Mouse (Mus musculus): Measurements from ENCODE around the gene Pex11g. TPM values are rescaled to one million over a fixed set of nuclear protein-coding genes. Genes with fewer than 3 reads are reported as not detected.
A peak's percentile ranks its signal among the peaks of the same experiment; 100 is the strongest.

The Pex11g gene
- polyA plus RNA-seq, 1 experiment from 2014 or later, result 11.6 TPM

DNA sequence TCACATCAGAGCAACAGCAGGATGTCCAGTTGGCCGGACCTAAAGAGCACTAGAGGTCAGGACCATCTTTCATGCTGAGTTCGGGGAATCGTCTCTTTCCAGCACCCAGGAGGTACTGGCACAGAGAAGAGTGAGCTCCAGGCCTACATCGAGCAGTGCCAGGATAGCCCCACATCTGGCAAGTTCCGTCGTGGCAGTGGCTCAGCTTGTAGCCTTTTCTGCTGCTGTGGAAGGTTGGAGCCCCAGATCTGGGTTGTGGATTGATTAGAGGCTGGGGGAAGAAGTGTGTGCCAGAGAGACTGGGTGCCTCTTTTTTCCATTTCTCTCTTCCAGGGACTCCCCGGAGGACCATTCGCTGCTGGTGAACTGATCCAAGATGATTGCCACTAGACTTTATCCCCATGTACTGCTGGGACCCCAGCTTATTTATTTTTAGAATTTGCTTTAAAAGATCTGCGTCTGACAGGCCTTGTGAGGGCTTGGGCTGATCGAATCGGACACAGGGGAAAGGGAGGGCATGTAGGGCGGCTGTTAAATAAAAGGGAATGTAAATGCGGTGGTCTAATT, 47.3 kb upstream of the Pex11g start:
- Histone ChIP-seq H3K9me3 (ENCODE audit: control insufficient read depth, low read length) (no peaks in the 10 kb centered on the region), H3K9ac (ENCODE audit: low read length) (peak overlapping the region; percentile 43; the same call in 1 of the 2 replicates), H3K36me3 (ENCODE audit: control insufficient read depth, insufficient read depth, low read length) (peaks cover 8% of the 10 kb centered on the region; the same call in 1 of the 2 replicates), H3K27me3 (ENCODE audit: control insufficient read depth, insufficient read depth, low read length) (no peaks in the 10 kb centered on the region), H3K4me3 (ENCODE audit: low read depth, low read length) (peak overlapping the region; percentile 59; the same call in 1 of the 2 replicates), H3K4me1 (replicated peaks; ENCODE audit: control insufficient read depth, insufficient read depth) (0 out of 2 replicates have a peak, but pooled peaks cover 3% of the 10 kb centered on the region), H3K27ac (replicated peaks) (no peak overlapping the region), H3K4me2 (replicated peaks; ENCODE audit: low read depth) (peak overlapping the region; percentile 96)
- no peak for ATAC-seq (ENCODE audit: low FRiP score, low TSS enrichment)
- no peak for TF ChIP-seq EP300 (optimal IDR thresholded peaks at IDR 0.05)
- TF ChIP-seq CTCF (IDR thresholded peaks at IDR 0.05; ENCODE audit: low read depth), result no peak
- DNase-seq (ENCODE audit: low spot score), result no peak
- 34% methylated on average over 13 of the region's 13 CpGs for WGBS

DNA sequence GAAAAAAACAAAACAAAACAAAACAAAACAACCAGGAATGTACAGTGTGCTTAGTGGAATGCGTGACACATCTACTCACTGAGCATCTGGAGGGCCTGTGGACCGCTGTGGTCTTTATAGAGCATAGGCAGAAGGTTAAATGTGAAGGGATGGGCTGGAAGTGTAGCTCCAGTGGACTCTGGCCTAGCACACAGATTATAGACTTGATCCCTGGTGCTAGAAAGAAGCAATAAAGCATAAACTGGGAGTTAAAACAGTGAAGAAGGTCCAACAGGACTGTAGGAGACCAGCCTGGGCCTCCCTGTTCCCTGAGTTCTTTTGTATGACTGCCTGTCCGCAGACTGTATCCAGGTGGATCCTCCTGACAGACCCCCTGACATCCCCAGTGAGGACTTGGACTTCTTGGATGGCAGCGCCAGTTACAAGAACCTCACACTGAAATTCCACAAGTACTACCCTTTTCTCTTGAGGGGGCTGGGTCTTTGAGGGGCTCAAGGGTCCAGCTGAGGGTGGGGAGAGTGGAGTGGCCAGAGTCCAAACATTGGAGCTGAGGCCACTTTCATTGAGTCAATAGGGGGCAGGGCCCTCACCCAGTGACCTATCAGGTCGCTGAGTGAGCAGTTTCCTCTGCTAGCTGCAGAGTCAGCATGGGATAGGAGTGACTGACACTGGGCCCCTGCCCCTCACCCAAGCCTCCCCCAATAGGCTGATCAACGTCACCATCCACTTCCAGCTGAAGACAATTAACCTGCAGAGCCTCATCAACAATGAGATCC, 40.7 kb upstream of the Pex11g start:
- H3K9me3 ChIP-seq (ENCODE audit: control insufficient read depth, low read length), result no peaks in the 10 kb centered on the region
- no peaks in the 10 kb centered on the region for H3K27me3 ChIP-seq (ENCODE audit: control insufficient read depth, insufficient read depth, low read length)
- ATAC-seq (ENCODE audit: low FRiP score, low TSS enrichment), result no peak
- 88% methylated on average over 6 of the region's 6 CpGs for WGBS
- H3K27ac ChIP-seq (replicated peaks), result no peak overlapping the region
- TF ChIP-seq EP300 (optimal IDR thresholded peaks at IDR 0.05) (no peak), CTCF (IDR thresholded peaks at IDR 0.05; ENCODE audit: low read depth) (no peak)
- no peak overlapping the region for H3K4me2 ChIP-seq (replicated peaks; ENCODE audit: low read depth)
- no peak overlapping the region for H3K4me3 ChIP-seq (ENCODE audit: low read depth, low read length)
- no peak for DNase-seq (ENCODE audit: low spot score)
- peaks cover 12% of the 10 kb centered on the region; the same call in 1 of the 2 replicates for H3K36me3 ChIP-seq (ENCODE audit: control insufficient read depth, insufficient read depth, low read length)
- no peaks in the 10 kb centered on the region for H3K4me1 ChIP-seq (replicated peaks; ENCODE audit: control insufficient read depth, insufficient read depth)
- H3K9ac ChIP-seq (ENCODE audit: low read length), result no peak overlapping the region

DNA sequence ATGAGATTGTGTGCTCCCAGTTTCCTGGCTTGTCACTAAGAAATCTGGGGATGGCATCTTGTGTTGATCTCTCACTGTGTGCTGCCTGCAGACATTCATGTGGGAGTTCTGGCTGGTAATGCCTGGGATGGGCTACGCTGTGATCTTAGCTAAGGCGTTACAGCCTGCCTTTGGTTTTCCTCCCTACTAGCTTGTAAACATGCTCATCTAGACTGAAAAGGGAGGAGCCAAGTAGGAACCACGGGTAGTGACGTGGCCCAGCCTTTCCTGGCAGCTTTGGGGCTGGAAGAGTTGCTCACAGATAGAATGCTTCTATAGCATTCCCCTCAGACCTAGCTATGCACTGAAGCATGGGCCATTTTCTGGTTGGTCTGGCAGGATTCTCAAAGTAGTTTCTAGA, 34.7 kb upstream of the Pex11g start:
- WGBS, result 52% methylated on average over 4 of the region's 4 CpGs
- H3K4me1 ChIP-seq (replicated peaks; ENCODE audit: control insufficient read depth, insufficient read depth), result 0 out of 2 replicates have a peak, but pooled peaks cover 6% of the 10 kb centered on the region
- DNase-seq (ENCODE audit: low spot score) (no peak), ATAC-seq (ENCODE audit: low FRiP score, low TSS enrichment) (no peak)
- no peak overlapping the region for H3K4me3 ChIP-seq (ENCODE audit: low read depth, low read length)
- H3K9ac ChIP-seq (ENCODE audit: low read length), result no peak overlapping the region
- TF ChIP-seq CTCF (IDR thresholded peaks at IDR 0.05; ENCODE audit: low read depth) (no peak), EP300 (optimal IDR thresholded peaks at IDR 0.05) (no peak)
- H3K4me2 ChIP-seq (replicated peaks; ENCODE audit: low read depth), result no peak overlapping the region
- H3K9me3 ChIP-seq (ENCODE audit: control insufficient read depth, low read length), result no peaks in the 10 kb centered on the region
- no peak overlapping the region for H3K27ac ChIP-seq (replicated peaks)
- peaks cover 4% of the 10 kb centered on the region; the same call in 1 of the 2 replicates for H3K36me3 ChIP-seq (ENCODE audit: control insufficient read depth, insufficient read depth, low read length)
- no peaks in the 10 kb centered on the region for H3K27me3 ChIP-seq (ENCODE audit: control insufficient read depth, insufficient read depth, low read length)

DNA sequence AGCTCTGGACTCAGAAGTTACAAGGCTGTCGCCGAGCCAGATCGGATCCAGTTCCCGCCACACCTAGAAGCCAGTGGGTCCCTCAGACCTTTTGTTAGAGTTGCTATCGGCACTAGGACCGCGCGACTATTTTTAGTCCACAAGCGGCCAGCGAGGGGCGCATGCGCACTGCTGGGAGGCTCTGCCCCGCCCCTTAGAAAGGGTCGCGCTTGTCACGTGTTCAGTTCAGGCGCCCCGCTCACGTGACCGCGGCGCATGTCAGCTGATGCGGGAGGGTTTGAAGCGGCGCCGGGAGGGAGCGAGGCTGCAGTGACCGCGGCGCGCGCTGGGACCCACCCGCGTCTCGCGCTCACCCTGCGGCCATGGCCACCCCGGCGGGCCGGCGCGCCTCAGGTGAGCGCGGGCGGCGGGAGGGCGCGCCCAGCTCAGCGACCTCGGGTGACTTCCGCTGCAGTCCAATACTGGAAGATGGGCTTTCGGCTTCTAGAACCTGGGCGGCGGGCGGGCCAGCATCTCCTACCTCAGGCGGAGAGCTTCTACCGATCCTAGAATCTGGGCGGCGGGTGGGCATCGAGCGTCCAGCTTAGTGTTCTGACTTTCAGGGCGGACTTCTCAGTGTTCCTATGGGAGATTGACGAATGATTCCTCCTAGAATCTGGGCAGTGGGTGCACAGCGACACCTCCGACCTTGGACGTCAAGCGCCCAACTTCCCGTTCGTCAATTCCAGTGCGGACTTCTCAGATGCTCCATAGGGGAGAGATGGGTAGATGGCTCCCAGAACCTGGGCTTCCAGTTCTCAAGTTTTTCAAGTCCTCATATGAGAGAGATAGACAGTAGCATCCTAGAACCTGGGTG, 33.0 kb upstream of the Pex11g start, which contains the start of gene Mcoln1:
Gene Mcoln1 (plus strand): TSS at position 223 of the 856 bp plus-strand sequence.
- ATAC-seq (ENCODE audit: low FRiP score, low TSS enrichment), result peak; percentile 91
- peak; percentile 30; the same call in 1 of the 2 replicates for TF ChIP-seq CTCF (IDR thresholded peaks at IDR 0.05; ENCODE audit: low read depth)
- TF ChIP-seq EP300 (optimal IDR thresholded peaks at IDR 0.05), result no peak
- under 1% methylated on average over 56 of the region's 70 CpGs for WGBS

DNA sequence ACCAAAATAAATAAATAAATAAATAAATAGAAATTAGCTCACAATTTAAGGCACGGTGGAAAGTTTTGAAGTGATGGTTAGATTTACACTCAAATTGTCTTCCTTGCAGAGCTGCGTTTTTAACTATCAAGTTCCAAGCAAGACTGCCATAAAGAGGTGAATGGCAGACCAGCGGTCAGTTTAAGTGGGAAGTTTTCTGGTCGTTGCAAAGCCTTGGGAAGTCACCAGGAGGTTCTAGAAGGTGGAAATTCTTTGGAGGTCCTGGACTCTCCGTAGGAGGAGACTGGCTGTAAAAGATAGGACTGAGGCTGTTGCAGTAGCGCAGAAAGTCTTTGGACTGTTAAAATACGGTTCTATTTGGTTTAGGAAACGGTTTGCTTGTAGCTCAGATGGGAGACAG, 32.3 kb upstream of the Pex11g start:
- Histone ChIP-seq H3K4me3 (ENCODE audit: low read depth, low read length) (peak overlapping the region; percentile 83), H3K4me1 (replicated peaks; ENCODE audit: control insufficient read depth, insufficient read depth) (0 out of 2 replicates have a peak, but pooled peaks cover 6% of the 10 kb centered on the region), H3K36me3 (ENCODE audit: control insufficient read depth, insufficient read depth, low read length) (peaks cover 15% of the 10 kb centered on the region), H3K9ac (ENCODE audit: low read length) (peak overlapping the region; percentile 82), H3K4me2 (replicated peaks; ENCODE audit: low read depth) (peak overlapping the region; percentile 87), H3K27me3 (ENCODE audit: control insufficient read depth, insufficient read depth, low read length) (no peaks in the 10 kb centered on the region), H3K27ac (replicated peaks) (peak overlapping the region; percentile 82), H3K9me3 (ENCODE audit: control insufficient read depth, low read length) (no peaks in the 10 kb centered on the region)
- no peak for TF ChIP-seq CTCF (IDR thresholded peaks at IDR 0.05; ENCODE audit: low read depth)
- no peak for TF ChIP-seq EP300 (optimal IDR thresholded peaks at IDR 0.05)
- DNase-seq (ENCODE audit: low spot score), result no peak
- 3% methylated on average over 8 of the region's 8 CpGs for WGBS
- ATAC-seq (ENCODE audit: low FRiP score, low TSS enrichment), result peak; percentile 25; the same call in 1 of the 2 replicates

More for the DNA sequence above, 33.0 kb upstream of the Pex11g start, which contains the start of gene Mcoln1:
- Histone ChIP-seq H3K9ac (ENCODE audit: low read length) (peak within 1 kb of the TSS; percentile 82), H3K36me3 (ENCODE audit: control insufficient read depth, insufficient read depth, low read length) (peaks cover 10% of the 10 kb centered on the region), H3K4me1 (replicated peaks; ENCODE audit: control insufficient read depth, insufficient read depth) (0 out of 2 replicates have a peak, but pooled peaks cover 6% of the 10 kb centered on the region), H3K27me3 (ENCODE audit: control insufficient read depth, insufficient read depth, low read length) (no peaks in the 10 kb centered on the region), H3K4me2 (replicated peaks; ENCODE audit: low read depth) (peak within 1 kb of the TSS; percentile 87), H3K9me3 (ENCODE audit: control insufficient read depth, low read length) (no peaks in the 10 kb centered on the region), H3K4me3 (ENCODE audit: low read depth, low read length) (peak within 1 kb of the TSS; percentile 83), H3K27ac (replicated peaks) (peak within 1 kb of the TSS; percentile 82)
- peak; percentile 98 for DNase-seq (ENCODE audit: low spot score)

Data from stomach, postnatal 0 days (tissue).